Mouse (Mus musculus) heart, embryonic 14.5 days (tissue): Measurements from ENCODE around the gene Gas7. TPM values are rescaled to one million over a fixed set of nuclear protein-coding genes. Genes with fewer than 3 reads are reported as not detected.

Experiments used
- ATAC-seq: fragments of 200-750 bp; cut with Nextera tagmentation; 2 replicates; pipeline ENCODE4 v1.8.0; 2017; ENCODE audit warnings: low read depth, moderate TSS enrichment; ENCODE audit not compliant: insufficient number of reproducible peaks, insufficient read depth, low FRiP score
- H3K27ac ChIP-seq, 2 experiments: fragments of 200-500 bp in 1 of 2; fragments of 300-500 bp in 1 of 2; sonication (generic) in 1 of 2; replicated peaks in 1 of 2; 2 replicates each; pipeline ENCODE4 v1.5.1; 2012 to 2014; ENCODE audit warnings: low read depth in 2 of 2, low read length in 2 of 2, control low read depth in 1 of 2, mild to moderate bottlenecking in 1 of 2, mixed read lengths in 1 of 2; ENCODE audit not compliant: control insufficient read depth in 1 of 2, insufficient read depth in 1 of 2
- H3K27me3 ChIP-seq: fragments of 300-500 bp; sonication (generic); 2 replicates; pipeline ENCODE4 v1.6.1; 2014; ENCODE audit warnings: mild to moderate bottlenecking, low read length, control low read depth; ENCODE audit not compliant: control insufficient read depth, insufficient read depth
- H3K36me3 ChIP-seq: fragments of 300-500 bp; sonication (generic); 2 replicates; pipeline ENCODE4 v1.6.1; 2014; ENCODE audit warnings: mild to moderate bottlenecking, control low read depth, low read length, mixed read lengths; ENCODE audit not compliant: control insufficient read depth, insufficient read depth
- H3K4me1 ChIP-seq, 2 experiments: fragments of 200-500 bp in 1 of 2; fragments of 300-500 bp in 1 of 2; sonication (generic) in 1 of 2; 2 replicates each; pipeline ENCODE4 v1.6.1; 2012 to 2014; ENCODE audit warnings: low read length in 2 of 2, control low read depth in 1 of 2, mixed read lengths in 1 of 2; ENCODE audit not compliant: control insufficient read depth in 2 of 2, insufficient read depth in 2 of 2
- H3K4me2 ChIP-seq: fragments of 300-500 bp; sonication (generic); 2 replicates; pipeline ENCODE4 v1.6.1; 2014; ENCODE audit warnings: mild to moderate bottlenecking, low read length
- H3K4me3 ChIP-seq, 2 experiments: fragments of 200-500 bp in 1 of 2; fragments of 300-500 bp in 1 of 2; sonication (generic) in 1 of 2; 2 replicates each; pipeline ENCODE4 v1.5.1; 2012 to 2014; ENCODE audit warnings: low read length in 2 of 2, mild to moderate bottlenecking in 2 of 2, control low read depth in 1 of 2, low read depth in 1 of 2, moderate library complexity in 1 of 2; ENCODE audit not compliant: control insufficient read depth in 1 of 2, insufficient read depth in 1 of 2
- H3K9ac ChIP-seq: fragments of 300-500 bp; sonication (generic); 2 replicates; pipeline ENCODE4 v1.6.1; 2014; ENCODE audit warnings: mild to moderate bottlenecking, low read length
- H3K9me3 ChIP-seq: fragments of 300-500 bp; sonication (generic); 2 replicates; pipeline ENCODE4 v1.6.1; 2016; ENCODE audit warnings: low read length, control low read depth; ENCODE audit not compliant: control insufficient read depth
- WGBS: fragments of 180-500 bp; shearing (Covaris S2); extraction: QIAGEN DNeasy Blood & Tissue Kit; methylation state at CpG from one replicate; pipeline ENCODE4 v1.1.7; 2014; 5-methylcytosine and 5-hydroxymethylcytosine counted together
- polyA plus RNA-seq: library from polyadenylated mRNA; unstranded; fragments of >200 nt; fragmentation: Nextera tagmentation; extraction: Ambion mirVana; gene quantifications from 2 replicates; pipeline ENCODE4 v1.2.1, GENCODE M21; 2014

Gene Gas7
- polyA plus RNA-seq, 1 experiment from 2014 or later: 7.5 TPM

GRCm38 (mm10) chr11:67638401-67638800 is 183.2 kb downstream of the Gas7 start:
- H3K9me3 ChIP-seq: no peaks in the 10 kb centered on the region
- no peak overlapping the region for H3K4me2 ChIP-seq
- H3K27me3 ChIP-seq: no peaks in the 10 kb centered on the region
- no peak overlapping the region for H3K27ac ChIP-seq
- WGBS: 87% methylated on average over 3 of the region's 3 CpGs
- H3K36me3 ChIP-seq: no peaks in the 10 kb centered on the region
- ATAC-seq: no peak
- H3K9ac ChIP-seq: no peak overlapping the region
- no peak overlapping the region for H3K4me3 ChIP-seq
- H3K4me1 ChIP-seq: no peaks in the 10 kb centered on the region

GRCm38 (mm10) chr11:67640299-67640698 is 185.1 kb downstream of the Gas7 start:
- no peak overlapping the region for H3K9ac ChIP-seq
- H3K27ac ChIP-seq: no peak overlapping the region
- no peak for ATAC-seq
- H3K4me3 ChIP-seq: no peak overlapping the region
- H3K4me2 ChIP-seq: no peak overlapping the region
- no peaks in the 10 kb centered on the region for H3K9me3 ChIP-seq
- peaks cover 0 to 7% of the 10 kb centered on the region in 2 experiments; a peak in 2 of 4 replicates for H3K4me1 ChIP-seq
- H3K27me3 ChIP-seq: no peaks in the 10 kb centered on the region
- no peaks in the 10 kb centered on the region for H3K36me3 ChIP-seq
- 89% methylated on average over 6 of the region's 6 CpGs for WGBS

DNA sequence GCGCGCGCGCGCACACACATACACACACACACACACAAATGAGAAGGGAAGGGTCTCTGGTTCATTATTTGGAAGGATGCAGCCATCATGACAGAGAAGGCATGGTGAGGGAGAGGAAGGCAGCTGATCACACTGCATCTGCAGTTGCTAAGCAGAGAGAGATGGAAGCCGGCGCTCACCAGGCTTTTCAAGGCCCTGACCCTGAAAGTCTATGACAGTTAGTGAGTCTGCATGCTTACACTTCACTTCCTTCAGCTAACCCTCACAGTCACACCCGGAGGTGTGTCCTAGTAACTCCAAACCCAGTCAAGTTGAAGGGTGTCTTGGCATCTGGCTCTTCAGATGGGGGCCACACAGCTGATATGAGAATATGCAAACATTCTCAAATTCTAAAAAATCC is 187.2 kb downstream of the Gas7 start:
- no peak overlapping the region for H3K4me2 ChIP-seq
- WGBS: 94% methylated on average over 8 of the region's 8 CpGs
- no peak overlapping the region for H3K27ac ChIP-seq

GRCm38 (mm10) chr11:67642835-67643234 is 187.6 kb downstream of the Gas7 start:
- ATAC-seq: no peak
- Histone ChIP-seq H3K9me3 (no peaks in the 10 kb centered on the region), H3K9ac (no peak overlapping the region), H3K27me3 (no peaks in the 10 kb centered on the region), H3K27ac (no peak overlapping the region), H3K4me2 (no peak overlapping the region), H3K4me1 (peaks cover 0 to 7% of the 10 kb centered on the region in 2 experiments; a peak in 2 of 4 replicates), H3K36me3 (no peaks in the 10 kb centered on the region), H3K4me3 (no peak overlapping the region)
- 75% methylated on average over 5 of the region's 5 CpGs for WGBS

More for the DNA sequence above, 187.2 kb downstream of the Gas7 start:
- Histone ChIP-seq H3K36me3 (no peaks in the 10 kb centered on the region), H3K9me3 (no peaks in the 10 kb centered on the region), H3K4me1 (peaks cover 0 to 7% of the 10 kb centered on the region in 2 experiments; a peak in 2 of 4 replicates), H3K4me3 (no peak overlapping the region), H3K27me3 (no peaks in the 10 kb centered on the region), H3K9ac (no peak overlapping the region)
- no peak for ATAC-seq

DNA sequence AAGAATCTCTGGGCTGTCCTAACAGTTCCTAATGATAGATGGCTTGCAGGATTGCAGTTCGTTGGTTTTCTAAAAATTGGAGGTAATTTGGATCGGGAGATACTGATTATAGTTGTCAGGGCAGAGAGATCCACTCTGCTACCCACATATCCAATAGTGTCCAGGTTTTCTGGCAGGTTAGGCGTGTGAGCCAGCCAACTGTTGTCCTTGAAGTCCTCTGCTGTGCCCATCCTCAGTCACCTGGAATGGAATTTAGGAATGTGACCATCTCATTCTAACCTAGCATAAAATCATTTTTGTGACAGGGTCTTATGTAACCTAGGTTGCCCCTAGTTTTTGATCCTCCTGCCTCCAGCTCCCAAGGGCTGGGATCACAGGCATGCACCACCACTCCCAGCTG is 188.2 kb downstream of the Gas7 start:
- H3K27ac ChIP-seq: no peak overlapping the region
- ATAC-seq: no peak
- H3K4me3 ChIP-seq: no peak overlapping the region
- no peak overlapping the region for H3K4me2 ChIP-seq
- H3K9me3 ChIP-seq: no peaks in the 10 kb centered on the region
- H3K4me1 ChIP-seq: peaks cover 0 to 7% of the 10 kb centered on the region in 2 experiments; a peak in 2 of 4 replicates
- 81% methylated on average over 3 of the region's 3 CpGs for WGBS
- no peak overlapping the region for H3K9ac ChIP-seq
- H3K36me3 ChIP-seq: no peaks in the 10 kb centered on the region
- no peaks in the 10 kb centered on the region for H3K27me3 ChIP-seq

- Histone ChIP-seq H3K9ac (no peak overlapping the region), H3K27me3 (no peaks in the 10 kb centered on the region), H3K4me1 (peaks cover 0 to 7% of the 10 kb centered on the region in 2 experiments; a peak in 2 of 4 replicates), H3K4me2 (no peak overlapping the region), H3K27ac (no peak overlapping the region), H3K4me3 (no peak overlapping the region), H3K36me3 (no peaks in the 10 kb centered on the region), H3K9me3 (no peaks in the 10 kb centered on the region)
- no peak for ATAC-seq
- WGBS: 59% methylated on average over 6 of the region's 6 CpGs
Observed at GRCm38 (mm10) chr11:67644632-67645149, 189.5 kb downstream of the Gas7 start.

- H3K4me3 ChIP-seq: no peak overlapping the region
- no peak overlapping the region for H3K9ac ChIP-seq
- H3K9me3 ChIP-seq: no peaks in the 10 kb centered on the region
- H3K27me3 ChIP-seq: no peaks in the 10 kb centered on the region
- peak; percentile 49; the same call in 1 of the 2 replicates for ATAC-seq
- H3K4me1 ChIP-seq: peaks cover 0 to 16% of the 10 kb centered on the region in 2 experiments; a peak in 3 of 4 replicates
- H3K36me3 ChIP-seq: no peaks in the 10 kb centered on the region
- no peak overlapping the region for H3K27ac ChIP-seq
- H3K4me2 ChIP-seq: no peak overlapping the region
- 25% methylated on average over 5 of the region's 5 CpGs for WGBS
Observed at GRCm38 (mm10) chr11:67647745-67648144, 192.5 kb downstream of the Gas7 start.
